Mouse (Mus musculus) cerebellum, adult 11-12 months (tissue): Measurements from ENCODE around the gene Cfap46.
"Not testable (repeated sequence)": the region's sequence is repeated elsewhere in the genome, so short reads cannot be mapped to it uniquely, and the experiment has no call there.

Source experiments
- DNase-seq: peaks from one replicate; pipeline ENCODE4 v3.0.0; 2022

Gene Cfap46

DNA sequence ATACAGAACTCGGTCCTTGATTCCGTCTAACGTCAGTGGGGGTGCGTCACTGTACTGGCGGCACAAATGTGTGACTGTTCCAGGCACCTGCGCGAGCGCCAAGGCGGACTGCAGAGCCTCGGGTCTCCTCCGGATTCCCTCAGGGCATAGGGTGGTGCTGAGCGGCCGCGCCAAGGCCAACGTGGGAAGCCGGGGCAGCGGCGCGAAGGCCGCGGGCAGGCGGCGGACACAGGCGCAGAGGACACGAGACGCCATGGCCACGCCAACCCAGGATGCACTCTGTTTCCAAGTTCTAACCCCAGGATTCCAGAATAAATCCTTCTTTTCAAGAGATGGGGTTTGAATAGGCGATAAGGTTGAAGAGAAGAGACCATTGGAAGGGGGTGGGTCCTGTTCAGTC is 23.7 kb downstream of the Cfap46 start:
- DNase-seq, result not testable (repeated sequence)

DNA sequence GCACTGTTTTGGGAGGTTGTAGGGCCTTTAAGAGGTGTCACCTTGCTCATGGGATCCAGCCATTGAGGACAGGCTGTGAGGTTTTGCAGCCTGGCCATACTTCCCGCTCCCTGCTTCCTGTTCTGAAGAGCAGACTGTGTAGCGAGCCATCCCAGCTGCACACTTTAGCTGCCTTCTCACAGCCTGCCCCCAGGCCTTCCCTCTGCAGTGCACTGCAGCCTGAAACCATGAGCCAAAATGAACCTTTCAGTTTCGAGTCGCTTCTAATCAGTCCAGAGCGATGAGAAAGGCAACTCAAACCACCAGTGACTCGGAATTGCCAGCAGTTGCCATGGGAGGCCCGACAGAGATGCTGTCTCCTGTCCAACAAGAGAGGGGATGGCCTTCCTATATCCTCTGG is 33.9 kb downstream of the Cfap46 start:
- DNase-seq, result no peak

DNA sequence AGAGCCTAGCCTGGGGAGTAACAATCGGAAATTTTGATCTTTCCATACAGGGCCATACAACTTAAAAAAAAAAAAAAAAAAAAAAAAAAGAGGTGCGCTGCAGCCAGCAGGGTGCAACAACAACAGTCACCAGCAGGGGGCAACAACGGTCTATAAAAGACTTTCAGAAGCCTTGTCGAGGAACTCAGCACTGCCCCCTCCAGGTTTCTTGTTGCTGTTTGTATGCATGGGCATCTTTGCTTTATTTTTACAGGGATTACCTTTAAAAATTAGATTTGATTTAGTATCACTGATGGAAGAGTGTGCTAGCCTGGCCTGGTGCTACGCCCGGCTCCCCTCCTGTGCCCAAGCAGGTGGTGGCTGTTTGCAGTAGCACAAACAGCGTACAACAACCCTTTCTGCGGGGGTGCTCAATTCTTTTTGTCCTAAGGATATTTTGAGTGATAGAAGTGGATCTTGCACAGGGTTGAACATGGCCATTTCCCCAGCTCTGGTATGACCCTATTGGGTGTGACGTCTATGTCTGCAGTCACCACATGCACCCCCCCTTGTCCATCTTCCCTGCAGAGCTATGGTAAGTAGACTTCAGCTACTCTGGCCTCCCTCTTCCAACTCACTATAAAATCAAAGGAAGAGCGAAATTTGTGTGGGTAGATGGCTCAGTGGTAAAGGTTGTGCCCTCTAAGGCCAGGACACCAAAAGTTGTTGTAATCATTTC is 35.4 kb downstream of the Cfap46 start:
- peak; percentile 79 for DNase-seq

DNA sequence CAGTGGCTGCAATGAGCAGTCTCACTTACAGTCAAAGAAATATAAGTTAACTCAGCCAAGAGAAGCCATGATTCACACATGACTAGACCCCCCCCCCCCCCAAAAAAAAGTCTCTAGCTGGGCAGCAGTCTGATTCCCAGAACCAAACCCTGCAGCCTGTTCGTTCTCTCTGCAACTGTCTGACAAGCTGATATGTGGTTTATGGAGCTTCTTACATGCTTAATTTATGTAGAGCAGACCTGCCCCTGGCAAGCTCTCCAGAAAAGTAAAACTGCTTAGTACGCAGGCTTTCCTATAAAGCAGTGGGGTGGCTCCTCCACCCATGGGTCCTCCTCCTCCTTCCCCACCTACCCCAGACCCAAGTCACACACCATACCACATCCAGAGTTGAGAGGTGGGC is 50.2 kb downstream of the Cfap46 start:
- DNase-seq, result no peak

DNA sequence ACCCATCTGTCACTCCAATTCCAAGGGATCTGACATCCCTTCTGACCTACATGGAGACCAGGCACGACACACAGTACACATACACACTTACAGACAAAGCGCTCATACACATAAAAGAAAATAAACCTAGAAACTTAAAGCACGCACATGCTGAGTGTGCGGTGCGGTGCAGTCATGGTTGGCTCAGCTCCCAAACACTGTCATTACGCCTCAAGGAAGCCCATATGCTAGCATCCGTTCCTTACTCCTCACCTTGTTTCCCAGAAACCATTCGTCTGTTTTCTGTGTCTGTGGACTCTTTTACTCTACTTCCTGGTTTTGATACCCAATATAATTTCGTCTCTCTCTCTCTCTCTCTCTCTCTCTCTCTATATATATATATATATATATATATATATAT is 58.5 kb downstream of the Cfap46 start:
- DNase-seq, result no peak

DNA sequence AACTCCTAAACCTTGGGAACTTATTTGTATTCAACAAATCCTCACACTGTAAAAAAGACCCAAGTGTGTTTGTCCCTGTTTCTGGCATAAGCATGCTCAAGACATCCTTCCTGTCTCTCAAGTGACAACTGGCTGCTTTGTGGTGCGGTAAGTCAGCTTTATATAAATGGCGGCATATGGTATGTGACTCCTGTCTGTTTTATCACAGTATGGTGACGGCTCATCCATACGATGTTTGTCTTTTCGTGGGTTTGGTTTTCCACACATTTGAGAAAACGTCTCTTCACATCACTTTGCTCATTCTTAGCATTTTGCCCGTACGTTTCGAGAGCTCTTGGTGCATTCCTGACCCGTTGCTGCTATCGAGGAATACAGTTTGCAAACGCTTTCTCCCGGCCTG is 61.0 kb downstream of the Cfap46 start:
- DNase-seq, result no peak

DNA sequence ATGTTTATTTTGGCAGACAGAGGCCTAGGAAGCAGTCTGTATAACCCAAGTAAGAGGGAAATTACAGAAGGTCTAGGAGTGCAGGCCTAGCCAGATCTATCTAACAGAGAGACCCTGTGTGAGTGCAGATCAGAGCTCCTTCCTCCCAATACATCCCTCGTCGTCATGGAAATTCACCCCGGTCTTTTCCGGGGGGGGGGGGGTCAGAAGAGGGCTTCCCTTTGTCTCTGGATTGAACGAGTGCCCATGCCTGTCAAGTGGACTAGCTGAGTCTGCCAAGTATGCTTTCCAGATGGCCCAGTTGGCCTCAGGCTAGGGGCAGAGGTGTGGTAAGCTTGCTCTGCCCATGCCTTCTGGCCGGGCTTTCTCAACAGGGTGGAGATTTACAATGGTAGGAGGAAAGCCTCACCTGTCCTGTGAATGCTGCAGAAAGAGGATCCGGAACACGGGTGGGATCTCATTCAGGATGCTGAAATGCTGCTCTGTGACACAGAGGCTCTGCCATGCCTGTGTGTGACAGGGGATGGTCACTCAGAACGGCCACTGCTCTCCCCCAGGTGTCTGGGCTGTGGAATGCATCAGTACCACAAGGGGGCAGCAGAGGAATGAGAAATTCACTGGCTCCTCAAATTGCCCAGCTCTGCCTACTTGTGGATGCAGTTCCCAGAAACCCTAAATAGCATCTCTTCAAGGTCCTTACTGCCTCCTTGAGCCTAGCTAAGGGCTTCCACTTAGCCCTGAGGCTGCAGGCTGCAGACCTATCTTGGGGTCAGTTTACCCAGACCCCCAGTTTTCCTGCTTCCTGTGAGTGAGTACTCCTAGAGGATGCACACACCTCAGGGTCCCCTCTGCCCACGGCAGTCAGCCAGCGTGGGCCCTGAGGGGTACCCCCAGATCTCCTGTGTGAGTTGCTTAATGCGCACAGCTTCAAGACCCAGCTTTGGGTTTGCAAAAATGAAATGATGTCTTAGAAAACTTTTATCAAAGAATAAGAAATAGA is 67.5 kb downstream of the Cfap46 start:
- DNase-seq, result peak; percentile 59

DNA sequence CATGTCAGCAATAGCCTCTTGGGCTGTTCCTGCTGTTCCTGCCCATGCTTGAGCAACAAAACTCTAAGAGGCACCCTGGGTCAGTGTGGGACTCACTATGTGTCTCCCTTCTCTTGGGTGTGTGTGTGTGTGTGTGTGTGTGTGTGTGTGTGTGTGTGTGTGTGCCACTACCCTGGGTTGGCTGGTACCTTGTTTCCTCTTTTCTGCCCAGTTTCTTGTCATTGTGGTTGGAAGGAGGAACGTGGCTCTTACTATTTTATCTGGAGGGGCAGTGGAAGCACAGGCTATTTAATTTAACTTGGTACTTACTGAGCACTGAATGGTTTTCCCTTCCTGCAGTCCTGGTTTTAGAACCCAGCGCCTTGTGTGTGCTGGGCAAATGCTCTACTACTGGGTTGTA is 73.3 kb downstream of the Cfap46 start:
- no peak for DNase-seq

DNA sequence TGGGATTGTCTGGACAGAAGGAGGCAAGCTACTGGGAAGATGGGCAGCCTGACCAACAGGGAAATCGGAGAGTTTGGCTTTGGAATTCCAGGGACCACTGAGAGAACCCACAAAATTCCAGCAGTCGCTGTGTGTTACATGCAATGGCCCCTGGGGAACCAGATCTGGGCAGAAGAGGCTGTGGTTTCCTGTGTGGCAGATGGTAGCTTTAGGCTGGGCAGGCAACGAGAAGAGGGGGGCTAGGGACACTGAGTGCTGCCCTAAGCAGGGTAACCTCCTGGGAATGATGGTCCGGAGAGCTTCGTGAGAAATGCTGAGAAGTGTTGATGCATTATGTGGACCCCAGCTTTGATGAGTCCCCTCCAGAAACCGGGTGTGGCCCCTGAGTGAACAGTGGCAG is 87.8 kb downstream of the Cfap46 start:
- no peak for DNase-seq

DNA sequence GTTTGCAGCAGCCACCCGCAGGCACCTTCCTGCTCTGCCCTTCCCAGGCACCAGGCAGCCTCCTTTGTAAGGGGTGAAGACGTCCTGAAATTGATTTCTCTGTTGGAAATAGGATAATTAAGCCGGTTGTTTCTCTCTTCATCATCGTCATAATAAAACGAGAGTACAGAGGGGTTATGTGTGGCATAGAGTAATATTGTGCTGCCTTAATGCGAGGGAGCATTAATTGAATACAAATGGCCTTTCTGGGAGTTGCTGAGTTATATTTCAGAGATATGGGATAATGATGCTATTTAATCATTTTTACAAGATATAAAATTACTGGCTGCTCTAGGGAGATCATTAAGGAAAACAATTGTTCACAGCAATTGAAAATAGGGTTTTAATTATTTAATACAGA is 88.3 kb downstream of the Cfap46 start:
- DNase-seq, result no peak

DNA sequence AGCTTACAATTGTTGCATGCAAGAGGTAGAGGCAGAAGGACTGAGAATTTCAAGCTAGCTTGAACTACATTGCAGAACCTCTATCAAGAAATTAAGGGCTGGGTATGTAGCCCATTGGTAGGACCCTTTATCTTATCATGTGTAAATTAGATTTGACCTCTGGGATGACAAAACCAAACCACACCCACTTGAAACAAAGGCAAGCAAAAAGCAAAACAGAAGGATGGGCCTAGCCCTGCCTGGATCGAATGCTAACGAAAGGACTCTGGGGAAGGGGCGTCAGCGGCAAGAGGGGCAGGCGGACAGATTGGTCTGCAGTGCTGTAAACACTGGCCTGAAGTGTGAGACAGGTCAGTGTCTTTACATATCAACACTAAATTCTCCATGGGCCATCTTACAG is 92.3 kb downstream of the Cfap46 start:
- no peak for DNase-seq

DNA sequence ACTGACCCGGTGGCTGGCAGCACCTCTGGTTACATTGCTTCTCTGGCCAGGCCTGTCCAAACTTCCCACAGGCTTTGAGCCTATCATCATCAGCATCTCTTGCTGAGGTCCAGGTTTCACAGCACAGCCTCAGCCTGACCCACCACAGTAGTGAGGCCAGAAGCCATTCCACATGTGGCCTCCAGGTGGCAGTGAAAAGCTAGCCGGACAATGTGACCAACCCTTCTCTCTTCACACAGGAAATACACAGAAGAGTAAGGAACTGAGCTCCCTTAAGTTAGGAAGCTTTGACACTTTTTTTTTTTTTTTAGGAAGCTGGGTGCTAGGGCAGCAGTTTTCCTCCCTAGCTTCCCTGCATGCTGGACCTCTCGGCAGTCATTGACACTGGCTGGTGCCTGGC is 93.3 kb downstream of the Cfap46 start:
- DNase-seq, result no peak

DNA sequence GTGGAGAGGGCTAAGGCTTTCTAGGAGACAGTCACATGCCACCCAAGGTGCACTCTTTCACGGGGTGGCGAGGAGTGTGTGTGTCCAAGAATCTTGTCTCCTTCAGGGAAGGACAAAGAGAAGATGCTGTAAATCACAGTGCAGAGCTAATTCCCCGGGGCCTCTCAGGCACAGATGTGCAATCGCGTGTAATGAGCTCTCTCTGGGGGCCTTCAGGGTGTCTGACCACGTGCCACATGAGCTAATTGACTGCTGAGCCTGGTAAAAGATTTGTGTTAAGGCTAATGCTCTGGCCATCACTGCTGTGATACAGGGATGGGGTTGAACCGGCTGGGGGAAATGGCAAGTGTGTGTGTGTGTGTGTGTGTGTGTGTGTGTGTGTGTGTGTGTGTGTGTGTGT is 95.7 kb downstream of the Cfap46 start:
- DNase-seq, result no peak

DNA sequence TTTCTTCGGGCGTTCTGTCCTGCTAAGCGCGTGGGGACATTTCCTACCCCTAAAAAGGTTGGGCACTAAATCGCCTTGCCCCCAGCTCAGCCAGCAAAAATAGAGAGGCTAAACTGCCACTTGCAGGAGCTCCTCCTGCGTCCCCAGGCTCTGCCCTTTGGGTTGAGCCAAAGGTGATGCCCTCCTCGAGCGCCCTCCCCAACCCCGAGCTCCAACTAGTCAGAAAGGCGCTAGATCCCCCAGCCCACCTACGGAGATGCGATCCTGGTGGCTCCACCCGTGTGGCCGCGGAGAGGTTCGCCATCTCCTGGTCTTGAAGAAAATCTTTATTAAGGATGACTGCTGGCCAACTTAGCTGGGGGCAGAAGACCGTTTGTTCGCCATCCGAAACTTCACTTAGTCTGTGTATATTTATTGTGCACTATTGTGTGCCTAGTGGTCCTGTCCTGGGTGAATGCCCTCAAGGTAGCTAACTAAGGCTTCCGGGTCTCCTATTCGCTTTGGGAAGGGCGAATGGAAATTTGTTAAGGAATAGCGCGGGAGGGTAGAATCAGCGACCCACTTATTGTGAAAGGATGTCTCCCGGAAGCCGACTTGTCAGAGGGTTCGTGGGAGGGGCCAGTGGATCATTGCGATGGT is 98.3 kb downstream of the Cfap46 start:
- no peak for DNase-seq

DNA sequence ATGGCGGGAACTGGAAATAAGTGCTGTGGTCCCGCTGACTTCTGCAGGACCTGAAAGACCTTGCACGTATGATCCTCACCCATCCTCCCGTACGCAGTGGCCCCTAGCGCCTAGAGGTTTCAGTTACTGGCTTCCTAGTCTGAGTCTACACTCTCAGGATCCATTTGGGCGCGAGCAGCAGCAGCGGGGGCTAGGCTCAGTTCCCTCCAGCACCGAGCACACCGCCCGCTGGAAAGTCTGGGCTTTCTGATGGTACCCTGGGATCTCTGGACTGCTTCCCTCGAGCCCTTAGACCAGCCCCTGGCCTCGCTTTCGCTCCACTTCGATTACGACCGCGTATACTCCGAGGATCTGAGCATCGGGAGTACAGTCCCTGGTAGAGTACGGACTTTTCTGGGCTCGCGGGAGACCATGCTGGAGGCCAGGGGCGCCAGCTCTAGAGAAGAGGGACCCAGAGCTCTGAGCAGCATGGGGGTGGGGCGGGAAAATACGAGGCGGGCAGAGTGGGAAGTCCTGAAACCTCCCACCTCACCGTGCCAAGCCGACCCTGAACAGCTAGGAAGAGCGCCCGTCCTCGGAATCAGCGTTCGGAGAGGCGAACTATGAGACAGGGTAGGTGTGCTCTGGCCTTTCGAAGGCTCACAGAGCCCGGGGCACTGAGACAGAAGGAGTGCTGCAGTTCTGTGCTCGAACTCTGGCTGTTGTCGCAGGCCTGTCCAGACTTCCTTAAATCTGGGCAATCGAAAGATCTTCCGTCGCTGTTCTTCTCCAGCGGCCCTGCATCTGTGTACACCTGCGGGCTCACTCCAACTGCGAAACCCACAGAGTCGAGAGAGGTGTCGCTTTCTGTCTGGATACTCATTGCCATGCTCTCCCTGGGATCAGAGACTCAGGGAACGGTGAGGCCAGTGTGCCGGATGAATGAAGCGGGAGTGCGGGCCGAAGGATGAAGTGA is 99.1 kb downstream of the Cfap46 start:
- no peak for DNase-seq

DNA sequence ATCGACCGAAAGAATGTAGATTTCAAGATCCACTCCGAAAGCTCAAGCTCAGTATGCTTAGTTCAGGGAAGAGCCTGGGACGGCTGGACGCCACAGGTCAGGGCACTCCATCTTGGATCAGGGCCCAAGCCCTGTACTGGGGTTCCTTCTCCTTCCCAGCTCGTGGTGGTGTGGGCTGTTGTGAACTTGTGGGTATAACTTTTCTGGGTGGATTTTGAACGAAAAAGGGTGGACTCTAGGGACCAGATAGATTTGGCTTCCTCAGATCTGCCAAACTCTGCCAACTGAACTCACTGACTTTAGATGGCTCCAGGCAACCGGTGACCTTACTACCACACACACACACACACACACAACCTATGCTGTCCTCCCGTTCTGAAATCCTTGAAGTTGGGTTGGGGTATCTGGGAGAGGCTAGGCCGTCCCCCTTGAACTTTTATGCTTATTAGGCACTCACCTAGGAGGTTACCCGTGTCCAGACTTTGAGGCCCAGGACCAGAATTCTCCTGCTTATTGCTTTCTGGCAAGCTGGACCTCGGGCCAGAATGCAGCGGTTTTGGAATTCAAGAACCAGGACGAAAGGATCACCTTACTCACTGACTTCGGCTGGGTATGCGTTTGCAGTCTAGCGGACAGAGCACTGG is 100.4 kb downstream of the Cfap46 start:
- no peak for DNase-seq

DNA sequence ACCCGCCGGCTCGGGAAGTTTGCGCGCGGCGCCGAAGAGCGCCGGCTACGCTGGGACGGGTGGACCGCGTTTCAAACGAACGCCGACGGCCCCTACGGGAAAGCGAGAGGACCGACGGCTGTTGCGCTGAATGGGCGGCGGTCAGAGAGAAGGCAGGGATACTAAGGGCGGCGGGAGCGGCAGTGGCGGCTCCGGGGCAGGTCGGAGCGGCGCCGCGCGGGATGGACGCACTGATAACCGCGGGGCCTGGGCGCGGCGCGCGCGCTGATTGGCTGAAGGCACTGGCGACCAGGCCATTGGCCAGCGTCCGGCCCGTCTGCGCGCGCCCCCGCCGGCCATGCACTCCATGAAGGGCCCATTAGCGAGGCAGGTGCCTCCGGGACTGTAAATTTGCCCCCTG is 101.0 kb downstream of the Cfap46 start, which contains the start of gene Nkx6-2:
TSS of gene Nkx6-2 (minus strand) at position 203 of the 400 bp plus-strand sequence.
- no peak for DNase-seq

DNA sequence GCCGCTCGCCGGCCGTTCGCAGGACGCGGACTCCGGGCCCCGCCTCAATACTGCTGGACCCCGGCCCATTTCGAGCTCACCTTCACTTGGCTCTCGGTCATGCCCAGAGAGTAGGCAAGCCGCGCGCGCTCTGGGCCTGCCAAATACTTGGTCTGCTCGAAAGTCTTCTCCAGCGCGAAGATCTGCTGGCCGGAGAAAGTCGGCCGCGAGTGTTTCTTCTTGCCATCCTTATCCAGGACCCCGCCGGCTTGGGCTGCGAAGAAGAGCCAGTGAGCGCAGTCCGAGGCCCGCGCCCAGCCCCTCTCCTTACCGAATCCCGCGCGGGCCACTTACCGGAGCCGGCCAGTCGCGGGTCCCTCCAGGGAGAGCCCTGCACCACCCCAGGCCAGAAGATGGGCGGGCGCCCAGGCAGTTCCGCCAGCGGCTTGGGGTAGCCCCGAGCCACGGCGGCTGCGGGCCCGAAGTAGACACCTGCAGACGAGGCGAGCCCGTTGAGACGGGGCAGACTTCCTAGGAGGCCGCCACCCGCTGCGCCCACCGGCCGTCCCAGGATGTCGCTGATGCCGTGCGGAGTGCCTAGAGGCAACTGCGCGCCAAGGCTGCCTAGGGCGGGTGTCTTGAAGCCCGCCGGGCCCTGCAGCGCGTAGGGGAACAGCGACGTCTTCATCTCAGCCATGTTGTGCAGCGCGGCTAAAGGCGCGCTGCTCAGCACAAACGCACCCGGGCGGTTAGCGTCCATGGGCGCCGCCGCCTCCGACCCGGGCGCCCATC is 101.6 kb downstream of the Cfap46 start:
- no peak for DNase-seq

DNA sequence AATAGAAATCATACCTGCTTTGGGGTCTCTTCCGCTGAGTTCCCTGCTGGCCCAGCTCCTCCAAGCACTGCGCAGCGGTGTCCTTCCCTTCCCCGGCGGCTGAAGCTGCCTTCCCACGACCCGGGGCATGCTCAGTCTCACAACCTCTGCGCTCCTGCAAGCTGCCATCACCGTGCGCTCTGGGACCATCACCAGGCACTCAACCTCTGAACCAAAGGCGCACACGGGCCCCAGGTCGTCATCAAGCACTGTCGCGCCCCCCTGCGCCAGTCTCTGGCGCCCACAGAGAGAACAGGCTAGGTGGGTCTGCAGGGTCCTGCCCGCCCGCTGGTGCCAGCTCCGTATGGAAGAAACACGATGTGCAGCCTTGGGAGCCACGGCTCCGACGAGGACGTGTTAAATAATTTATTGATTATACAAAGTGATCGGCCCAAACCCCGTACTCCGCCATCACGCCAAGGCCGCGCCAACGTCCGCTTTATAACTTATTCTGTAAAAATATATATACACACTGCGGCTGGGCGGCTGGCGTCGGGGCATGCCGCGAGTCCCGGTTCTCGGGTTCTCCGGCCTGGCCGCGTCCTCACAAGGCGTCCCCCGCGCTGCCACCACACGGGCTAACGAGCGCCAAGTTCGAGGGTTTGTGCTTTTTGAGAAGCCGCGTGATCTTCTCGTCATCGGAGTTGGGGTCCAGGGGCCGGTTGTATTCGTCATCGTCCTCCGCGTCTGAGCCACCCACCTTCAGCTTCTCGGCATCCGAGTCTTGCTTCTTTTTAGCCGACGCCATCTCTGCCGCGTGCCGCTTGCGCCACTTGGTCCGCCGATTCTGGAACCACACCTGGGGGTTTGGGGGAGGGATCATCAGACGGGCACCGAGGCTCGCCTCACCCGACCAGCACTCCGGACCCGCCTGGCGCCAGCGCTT is 102.5 kb downstream of the Cfap46 start:
- no peak for DNase-seq
